Mouse (Mus musculus) colon, adult 2 months (tissue): ENCODE data around the gene Mttp. TPM values are rescaled to one million over a fixed set of nuclear protein-coding genes. Genes with fewer than 3 reads are reported as not detected.

ENCODE experiments used
- polyA plus RNA-seq: library from polyadenylated mRNA; depleted of rRNA; stranded (reverse); fragments of >200 nt; gene quantifications from 2 replicates; pipeline ENCODE4 v1.2.3, GENCODE M21; 2012; rRNA removed

Mttp gene
- 0.40 and 0.42 TPM in 2 replicates for polyA plus RNA-seq

GRCm38 (mm10) chr3:138144642-138145171 lies at the start of gene Mttp:
Gene Mttp (minus strand): TSS chr3:138144968.

GRCm38 (mm10) chr3:138193683-138194302 lies 49.0 kb upstream of the Mttp start, which contains the start of gene 4930579F01Rik:
Gene 4930579F01Rik (minus strand): TSS chr3:138193825.

GRCm38 (mm10) chr3:138143315-138144059 lies 1.3 kb downstream of the Mttp start, which contains the start of gene Trmt10a:
Gene Trmt10a (plus strand): TSS chr3:138143448.

GRCm38 (mm10) chr3:138067288-138067687 lies 77.5 kb downstream of the Mttp start, which contains the start of gene Gm5105:
Gene Gm5105 (minus strand): TSS chr3:138067388.

GRCm38 (mm10) chr3:138064732-138065645 lies 79.8 kb downstream of the Mttp start, which contains the start of gene 1110002E22Rik:
Gene 1110002E22Rik (plus strand): TSS chr3:138065052.

Other genes starting within 250 kb of the Mttp start
- 14.9 and 18.9 TPM in 2 replicates for gene Lamtor3, start 226.5 kb downstream of the Mttp start, polyA plus RNA-seq
- 2.5 and 3.2 TPM in 2 replicates for gene Dapp1, start 163.4 kb downstream of the Mttp start, polyA plus RNA-seq
- gene 1110002E22Rik, start 79.9 kb downstream of the Mttp start, polyA plus RNA-seq = 0.03 TPM in 2 replicates
- gene Gm5105, start 77.6 kb downstream of the Mttp start, polyA plus RNA-seq = not detected in 2 replicates
- 0.56 TPM in 2 replicates for gene Trmt10a, start 1.5 kb downstream of the Mttp start, polyA plus RNA-seq
- gene 4930579F01Rik, start 48.9 kb upstream of the Mttp start, polyA plus RNA-seq = not detected in 2 replicates
- 0.08 and 0.12 TPM in 2 replicates for gene Adh7, start 72.8 kb upstream of the Mttp start, polyA plus RNA-seq
- gene Adh1, start 116.0 kb upstream of the Mttp start, polyA plus RNA-seq = 532 and 604 TPM in 2 replicates
- 0.08 TPM in 1 of 2 replicates, not detected in the other for gene Adh6a, start 168.3 kb upstream of the Mttp start, polyA plus RNA-seq
- not detected in 2 replicates for gene Adh6b, start 196.8 kb upstream of the Mttp start, polyA plus RNA-seq